Mouse (Mus musculus) forebrain, embryonic 15.5 days (tissue): ENCODE results near the gene Anxa7. TPM values are rescaled to one million over a fixed set of nuclear protein-coding genes. Genes with fewer than 3 reads are reported as not detected.

Source experiments
- ATAC-seq: fragments of 200-750 bp; cut with Nextera tagmentation; replicated peaks from 2 replicates; pipeline ENCODE4 v1.8.0; 2017; ENCODE audit warnings: mild to moderate bottlenecking, moderate TSS enrichment, moderate library complexity
- H3K27ac ChIP-seq: fragments of 300-500 bp; sonication (generic); replicated peaks from 2 replicates; pipeline ENCODE4 v1.5.1; 2015; ENCODE audit warnings: mild to moderate bottlenecking, inconsistent platforms
- H3K27me3 ChIP-seq: fragments of 300-500 bp; sonication (generic); 2 replicates; pipeline ENCODE4 v1.6.1; 2015; ENCODE audit warnings: inconsistent platforms
- H3K36me3 ChIP-seq: fragments of 300-500 bp; sonication (generic); 2 replicates; pipeline ENCODE4 v1.6.1; 2015; ENCODE audit warnings: mild to moderate bottlenecking, inconsistent platforms
- H3K4me1 ChIP-seq: fragments of 300-500 bp; sonication (generic); 2 replicates; pipeline ENCODE4 v1.6.1; 2015; ENCODE audit warnings: inconsistent platforms
- H3K4me2 ChIP-seq: fragments of 300-500 bp; sonication (generic); replicated peaks from 2 replicates; pipeline ENCODE4 v1.6.1; 2015; ENCODE audit warnings: mild to moderate bottlenecking, inconsistent platforms
- H3K4me3 ChIP-seq: fragments of 300-500 bp; sonication (generic); 2 replicates; pipeline ENCODE4 v1.5.1; 2015; ENCODE audit warnings: mild to moderate bottlenecking, inconsistent platforms
- H3K9ac ChIP-seq: fragments of 300-500 bp; sonication (generic); replicated peaks from 2 replicates; pipeline ENCODE4 v1.6.1; 2015; ENCODE audit warnings: mild to moderate bottlenecking, inconsistent platforms
- H3K9me3 ChIP-seq: fragments of 300-500 bp; sonication (generic); 2 replicates; pipeline ENCODE4 v1.6.1; 2016; ENCODE audit warnings: inconsistent platforms
- WGBS: fragments of 180-500 bp; shearing (Covaris S2); methylation state at CpG from one replicate; pipeline ENCODE4 v1.1.7; 2015; ENCODE audit warnings: mixed read lengths; 5-methylcytosine and 5-hydroxymethylcytosine counted together
- polyA plus RNA-seq: library from polyadenylated mRNA; unstranded; fragments of >200 nt; fragmentation: Nextera tagmentation; extraction: Ambion mirVana; gene quantifications from 2 replicates; pipeline ENCODE4 v1.2.1, GENCODE M21; 2015

The Anxa7 gene
- polyA plus RNA-seq, 1 experiment from 2014 or later = 15.8 TPM

DNA sequence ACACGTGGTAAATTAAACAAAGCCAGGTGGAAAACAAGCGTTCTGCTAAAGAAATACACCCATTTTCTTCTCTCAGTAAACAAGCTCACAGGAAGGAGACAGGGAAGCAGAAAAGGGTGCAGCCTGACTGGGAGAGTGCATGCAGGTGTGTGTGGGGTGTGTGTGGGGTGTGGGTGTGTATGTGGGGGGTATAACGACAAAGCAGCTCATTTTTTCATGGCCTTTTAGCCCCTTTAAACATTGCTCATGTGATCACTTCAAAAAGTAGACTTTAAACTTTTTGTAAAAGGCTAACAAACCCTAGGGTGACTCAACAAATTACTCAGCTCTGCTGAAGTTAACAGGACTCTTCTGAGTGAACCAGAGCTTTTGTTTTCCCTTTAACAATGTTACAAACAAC lies 1.5 kb downstream of the Anxa7 start:
- peaks cover 10% of the 10 kb centered on the region for H3K4me1 ChIP-seq
- ATAC-seq = no peak
- no peak overlapping the region for H3K4me3 ChIP-seq
- no peaks in the 10 kb centered on the region for H3K27me3 ChIP-seq
- H3K36me3 ChIP-seq = no peaks in the 10 kb centered on the region
- no peak overlapping the region for H3K27ac ChIP-seq
- 51% methylated on average over 3 of the region's 3 CpGs for WGBS
- no peaks in the 10 kb centered on the region for H3K9me3 ChIP-seq
- no peak overlapping the region for H3K9ac ChIP-seq
- H3K4me2 ChIP-seq = 0 out of 2 replicates have a peak overlapping the region, but pooled peaks have one; percentile 74

DNA sequence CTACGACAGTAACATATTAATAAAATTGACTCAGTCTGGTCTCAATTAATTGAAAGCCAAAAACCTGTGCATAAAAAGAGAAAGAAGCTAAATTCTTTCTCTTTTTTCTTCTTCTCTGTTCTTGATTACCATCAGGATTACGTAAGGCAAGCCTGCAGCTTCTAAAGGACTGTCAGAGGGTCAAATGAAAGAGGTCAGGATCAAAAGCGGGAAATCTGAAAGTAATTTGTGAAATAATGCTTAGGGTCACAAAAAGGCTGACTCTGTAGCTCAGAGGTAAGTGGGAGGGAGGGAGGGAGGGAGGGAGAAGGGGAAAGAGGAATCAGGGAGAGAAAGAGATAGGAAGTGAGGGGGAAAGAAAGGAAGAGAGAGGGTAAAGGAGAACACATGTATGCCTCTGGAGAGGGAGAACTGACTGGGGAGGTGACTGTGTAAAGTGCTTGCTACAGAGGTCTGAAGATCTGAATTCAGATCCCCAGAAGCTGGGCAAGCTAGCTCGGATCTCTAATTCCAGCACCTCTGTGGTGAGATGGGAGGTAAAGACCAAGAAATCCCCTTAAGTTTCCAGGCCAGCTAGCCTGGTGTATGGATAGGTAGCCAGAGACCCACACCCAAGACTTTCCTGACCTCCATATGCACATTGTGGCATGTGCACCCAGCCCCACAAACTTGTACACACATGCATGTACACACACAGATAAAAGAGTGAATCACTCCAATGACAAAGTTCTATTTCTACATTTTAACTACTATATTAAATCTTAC lies 2.5 kb downstream of the Anxa7 start:
- Histone ChIP-seq H3K9me3 (no peaks in the 10 kb centered on the region), H3K4me2 (no peak overlapping the region), H3K4me3 (no peak overlapping the region), H3K27ac (no peak overlapping the region), H3K27me3 (no peaks in the 10 kb centered on the region), H3K36me3 (no peaks in the 10 kb centered on the region), H3K9ac (no peak overlapping the region), H3K4me1 (peaks cover 10% of the 10 kb centered on the region)
- ATAC-seq = no peak
- WGBS = 49% methylated on average over 4 of the region's 4 CpGs

DNA sequence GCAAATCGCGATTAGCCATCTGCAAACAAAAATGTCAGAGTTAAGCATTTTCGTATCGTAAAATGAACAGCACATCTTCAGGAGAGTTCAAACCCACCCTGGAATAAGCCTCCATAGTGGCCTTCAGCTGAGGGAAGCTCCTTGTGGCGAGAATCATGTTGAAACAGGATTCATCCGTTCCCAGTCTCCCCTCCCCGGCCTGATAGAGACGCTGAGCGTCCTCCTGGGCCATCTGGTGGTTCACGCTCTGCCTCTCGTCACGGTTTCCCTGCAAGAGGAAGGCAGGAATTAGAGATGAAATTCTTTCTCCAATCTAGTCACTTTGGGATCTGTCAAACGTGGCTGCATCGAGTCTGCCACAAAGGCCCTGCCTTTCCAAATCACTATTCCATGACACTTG lies 19.7 kb downstream of the Anxa7 start:
- H3K27me3 ChIP-seq = no peaks in the 10 kb centered on the region
- WGBS = 84% methylated on average over 14 of the region's 14 CpGs
- no peaks in the 10 kb centered on the region for H3K4me1 ChIP-seq
- H3K27ac ChIP-seq = no peak overlapping the region
- H3K9me3 ChIP-seq = no peaks in the 10 kb centered on the region
- no peak overlapping the region for H3K4me3 ChIP-seq
- no peak overlapping the region for H3K9ac ChIP-seq
- H3K4me2 ChIP-seq = no peak overlapping the region
- H3K36me3 ChIP-seq = peaks cover 12% of the 10 kb centered on the region; the same call in 1 of the 2 replicates
- no peak for ATAC-seq

DNA sequence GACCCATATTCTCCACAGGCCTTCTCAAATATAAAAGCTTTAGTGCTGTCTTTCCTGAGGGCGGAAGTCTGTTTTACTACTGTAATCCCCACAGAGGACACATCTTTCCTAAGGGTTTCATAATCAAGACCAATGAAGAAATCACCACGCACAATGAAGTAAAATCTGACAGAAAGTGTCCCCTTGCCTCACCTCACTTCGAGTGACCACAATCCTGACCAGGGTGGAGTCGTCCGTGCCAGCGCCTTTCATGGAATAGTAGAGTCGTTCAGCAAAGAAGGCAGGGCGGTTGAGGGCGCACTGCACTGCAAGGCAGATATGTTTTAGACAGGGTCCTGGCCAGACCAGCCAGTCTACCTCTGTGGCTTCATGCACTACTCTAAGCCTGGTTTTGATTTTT lies 21.6 kb downstream of the Anxa7 start:
- Histone ChIP-seq H3K9me3 (no peaks in the 10 kb centered on the region), H3K4me1 (no peaks in the 10 kb centered on the region), H3K9ac (no peak overlapping the region), H3K36me3 (peaks cover 7% of the 10 kb centered on the region; the same call in 1 of the 2 replicates), H3K4me3 (no peak overlapping the region), H3K4me2 (no peak overlapping the region), H3K27ac (no peak overlapping the region), H3K27me3 (no peaks in the 10 kb centered on the region)
- 96% methylated on average over 9 of the region's 9 CpGs for WGBS
- ATAC-seq = no peak

DNA sequence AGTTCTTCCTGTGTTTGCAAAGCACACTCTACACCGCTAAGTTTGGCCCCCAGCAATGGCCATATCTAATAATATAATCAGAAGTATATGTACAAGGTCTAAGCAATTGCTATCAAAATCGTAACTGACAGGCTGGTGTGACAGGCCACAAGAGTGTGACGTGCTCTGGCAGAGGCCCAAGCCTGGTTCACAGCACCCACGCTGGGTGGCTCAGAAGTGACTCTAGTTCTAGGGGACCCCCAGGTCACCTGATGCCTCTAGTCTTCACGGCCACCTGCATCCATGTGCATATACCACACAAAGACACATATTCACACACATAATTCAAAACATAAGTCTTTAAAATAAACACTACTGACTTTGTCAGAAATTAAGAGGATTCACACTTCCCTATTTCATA lies 27.0 kb downstream of the Anxa7 start:
- peaks cover 9% of the 10 kb centered on the region; the same call in 1 of the 2 replicates for H3K4me1 ChIP-seq
- ATAC-seq = no peak
- H3K36me3 ChIP-seq = no peaks in the 10 kb centered on the region
- no peak overlapping the region for H3K9ac ChIP-seq
- H3K4me2 ChIP-seq = no peak overlapping the region
- H3K9me3 ChIP-seq = no peaks in the 10 kb centered on the region
- WGBS = 92% methylated on average over 5 of the region's 5 CpGs
- no peak overlapping the region for H3K27ac ChIP-seq
- no peaks in the 10 kb centered on the region for H3K27me3 ChIP-seq
- H3K4me3 ChIP-seq = no peak overlapping the region

DNA sequence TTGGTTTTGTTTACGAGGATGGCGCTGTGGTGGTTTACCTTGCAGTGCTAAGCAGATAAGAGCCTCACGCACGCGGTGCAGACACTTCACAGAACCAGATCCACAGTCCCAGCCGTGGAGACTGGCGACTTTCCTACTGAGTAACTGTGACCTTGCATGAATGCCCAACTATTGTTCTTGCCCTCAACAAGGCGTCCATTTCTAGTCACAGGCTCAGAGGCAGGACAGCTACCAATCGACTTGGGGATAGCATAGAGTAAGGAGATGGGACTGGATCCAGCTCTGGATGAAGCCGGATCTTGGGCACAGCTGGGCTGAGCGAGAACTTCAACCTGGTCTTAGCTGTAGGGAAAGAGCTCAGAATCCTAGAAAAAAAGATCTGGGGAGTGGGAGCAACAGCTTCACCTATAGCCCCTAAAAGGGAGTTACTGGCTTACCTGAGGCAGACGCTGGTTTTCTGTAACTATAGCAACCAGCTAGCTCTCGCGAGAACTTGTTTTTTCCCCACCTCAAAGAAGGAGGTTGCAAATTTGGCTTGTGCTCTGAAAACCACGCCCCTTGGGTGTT lies 28.1 kb downstream of the Anxa7 start, which contains the start of gene Cfap70:
Gene Cfap70, minus strand, starts transcription at position 462 of the 567 bp plus-strand sequence.
- peaks cover 9% of the 10 kb centered on the region; the same call in 1 of the 2 replicates for H3K4me1 ChIP-seq
- no peaks in the 10 kb centered on the region for H3K36me3 ChIP-seq
- H3K4me2 ChIP-seq = peak within 1 kb of the TSS; percentile 45
- ATAC-seq = peak; percentile 65
- peak within 1 kb of the TSS; percentile 40 for H3K4me3 ChIP-seq
- WGBS = 1% methylated on average over 15 of the region's 15 CpGs
- no peaks in the 10 kb centered on the region for H3K27me3 ChIP-seq
- H3K9ac ChIP-seq = 0 out of 2 replicates have a peak within 1 kb of the TSS, but pooled peaks have one; percentile 17
- H3K27ac ChIP-seq = peak within 1 kb of the TSS; percentile 70
- no peaks in the 10 kb centered on the region for H3K9me3 ChIP-seq

DNA sequence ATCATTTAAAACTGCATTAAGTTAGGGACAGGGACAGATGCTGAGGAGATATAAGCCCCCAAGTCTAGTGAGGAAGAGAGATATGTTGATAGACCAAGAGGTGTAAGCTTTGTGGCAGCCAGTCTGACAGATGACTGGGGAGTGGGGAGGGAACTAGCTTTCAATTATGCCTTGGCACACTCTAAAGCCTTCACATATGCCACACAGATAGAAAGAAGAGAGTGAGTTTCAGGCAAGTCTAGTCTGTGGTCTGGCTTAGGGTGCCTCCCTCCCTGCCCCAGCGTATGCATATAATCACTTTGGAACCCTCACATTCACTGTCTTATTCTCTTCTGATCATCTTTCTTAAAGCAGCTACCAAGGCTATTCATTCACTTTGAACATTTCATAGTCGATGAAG lies 28.6 kb downstream of the Anxa7 start:
- Histone ChIP-seq H3K4me3 (peak overlapping the region; percentile 40), H3K27ac (peak overlapping the region; percentile 70), H3K4me1 (peaks cover 9% of the 10 kb centered on the region; the same call in 1 of the 2 replicates), H3K9me3 (no peaks in the 10 kb centered on the region), H3K36me3 (no peaks in the 10 kb centered on the region), H3K27me3 (no peaks in the 10 kb centered on the region), H3K9ac (0 out of 2 replicates have a peak overlapping the region, but pooled peaks have one; percentile 17), H3K4me2 (peak overlapping the region; percentile 45)
- 20% methylated on average over 2 of the region's 2 CpGs for WGBS
- peak; percentile 84 for ATAC-seq

DNA sequence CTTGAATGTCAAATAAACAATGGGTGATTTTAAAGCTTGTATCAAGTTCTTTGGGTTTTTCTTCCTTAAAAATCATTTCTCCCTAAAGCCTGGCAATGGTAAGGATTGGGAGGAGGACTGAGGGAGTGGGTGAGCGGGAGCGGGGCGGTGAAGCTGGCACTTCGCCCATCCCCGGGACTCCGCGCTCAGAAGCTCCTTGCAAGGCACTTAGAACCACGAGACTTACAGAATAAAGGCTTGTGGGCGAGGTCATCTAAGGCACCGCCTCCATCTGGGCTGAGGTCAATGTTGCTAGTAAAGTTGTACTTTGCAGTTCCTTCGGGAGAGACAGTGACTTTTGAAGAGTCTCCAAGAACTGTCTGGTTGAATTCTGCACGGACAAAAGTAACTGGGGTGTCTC lies 32.7 kb downstream of the Anxa7 start:
- H3K9me3 ChIP-seq = no peaks in the 10 kb centered on the region
- no peak for ATAC-seq
- H3K4me1 ChIP-seq = peaks cover 9% of the 10 kb centered on the region; the same call in 1 of the 2 replicates
- H3K27me3 ChIP-seq = no peaks in the 10 kb centered on the region
- H3K4me3 ChIP-seq = no peak overlapping the region
- H3K27ac ChIP-seq = no peak overlapping the region
- no peaks in the 10 kb centered on the region for H3K36me3 ChIP-seq
- WGBS = 40% methylated on average over 12 of the region's 12 CpGs
- H3K4me2 ChIP-seq = no peak overlapping the region
- no peak overlapping the region for H3K9ac ChIP-seq

DNA sequence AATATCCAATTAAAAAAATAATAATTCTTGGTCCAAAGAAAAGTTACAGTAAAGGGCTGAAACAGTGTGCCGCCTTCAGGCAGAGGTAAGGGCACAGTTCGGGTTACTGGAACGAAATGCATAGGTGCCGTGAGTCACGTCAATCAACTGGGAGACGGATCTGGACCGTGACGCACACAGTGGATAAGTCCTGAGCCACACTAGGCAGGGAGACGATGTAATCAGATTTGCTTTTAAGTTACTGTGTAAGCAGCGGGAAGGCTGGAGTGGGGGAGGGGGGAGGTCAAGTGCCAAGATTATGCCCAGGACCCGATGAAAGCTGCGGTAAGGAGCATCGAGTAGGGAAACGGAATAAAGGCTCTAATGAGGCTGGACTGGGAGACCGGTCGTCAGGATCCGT lies 37.7 kb downstream of the Anxa7 start:
- H3K27ac ChIP-seq = no peak overlapping the region
- H3K9ac ChIP-seq = no peak overlapping the region
- H3K36me3 ChIP-seq = no peaks in the 10 kb centered on the region
- WGBS = 69% methylated on average over 17 of the region's 17 CpGs
- no peaks in the 10 kb centered on the region for H3K9me3 ChIP-seq
- no peak overlapping the region for H3K4me3 ChIP-seq
- no peaks in the 10 kb centered on the region for H3K27me3 ChIP-seq
- H3K4me1 ChIP-seq = no peaks in the 10 kb centered on the region
- H3K4me2 ChIP-seq = no peak overlapping the region
- ATAC-seq = no peak

DNA sequence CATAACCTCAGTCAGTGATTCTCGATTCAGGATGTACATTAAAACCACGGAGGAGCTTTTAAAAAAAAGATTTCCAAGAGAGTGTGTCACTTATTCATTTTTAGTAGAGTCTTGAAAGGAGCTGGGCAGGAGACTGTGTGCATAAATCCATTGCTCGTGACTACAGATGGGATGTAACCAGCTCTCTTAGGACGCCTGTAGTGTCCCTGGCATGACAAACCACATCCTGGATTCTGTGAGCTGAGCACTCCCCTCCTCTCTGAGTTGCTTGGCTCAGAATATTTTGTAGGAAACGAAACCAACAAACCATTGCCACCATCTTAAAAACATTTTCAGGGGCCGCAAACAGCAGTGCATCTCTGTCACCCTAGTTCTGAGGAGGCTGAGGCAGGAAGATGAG lies 43.0 kb downstream of the Anxa7 start:
- Histone ChIP-seq H3K27me3 (no peaks in the 10 kb centered on the region), H3K4me3 (no peak overlapping the region), H3K4me2 (no peak overlapping the region), H3K36me3 (no peaks in the 10 kb centered on the region), H3K4me1 (no peaks in the 10 kb centered on the region), H3K9me3 (no peaks in the 10 kb centered on the region), H3K27ac (no peak overlapping the region), H3K9ac (no peak overlapping the region)
- no peak for ATAC-seq
- WGBS = 72% methylated on average over 6 of the region's 6 CpGs

DNA sequence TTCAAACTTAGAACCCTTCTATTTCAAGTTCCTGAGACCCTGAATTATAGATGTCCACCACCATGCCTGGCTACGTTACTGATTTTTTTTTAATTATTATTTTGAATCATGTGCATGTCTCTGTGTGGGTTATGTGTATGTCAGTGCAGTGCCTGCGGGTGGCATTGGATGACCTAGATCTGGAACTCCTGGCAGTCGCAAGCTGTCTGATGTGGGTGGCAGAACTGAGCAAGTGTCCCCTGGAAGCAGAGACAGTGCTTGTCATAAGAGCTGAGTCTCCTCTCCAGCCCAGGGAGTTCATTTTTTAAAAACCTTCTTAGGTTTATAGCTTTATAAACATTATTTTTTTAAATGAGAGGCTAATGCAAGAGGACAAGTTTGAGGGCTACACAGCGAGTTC lies 47.5 kb downstream of the Anxa7 start:
- H3K9me3 ChIP-seq = no peaks in the 10 kb centered on the region
- no peak overlapping the region for H3K4me3 ChIP-seq
- no peak overlapping the region for H3K4me2 ChIP-seq
- no peak overlapping the region for H3K27ac ChIP-seq
- no peak for ATAC-seq
- 89% methylated on average over 4 of the region's 4 CpGs for WGBS
- H3K36me3 ChIP-seq = no peaks in the 10 kb centered on the region
- no peaks in the 10 kb centered on the region for H3K27me3 ChIP-seq
- H3K9ac ChIP-seq = no peak overlapping the region
- no peaks in the 10 kb centered on the region for H3K4me1 ChIP-seq

DNA sequence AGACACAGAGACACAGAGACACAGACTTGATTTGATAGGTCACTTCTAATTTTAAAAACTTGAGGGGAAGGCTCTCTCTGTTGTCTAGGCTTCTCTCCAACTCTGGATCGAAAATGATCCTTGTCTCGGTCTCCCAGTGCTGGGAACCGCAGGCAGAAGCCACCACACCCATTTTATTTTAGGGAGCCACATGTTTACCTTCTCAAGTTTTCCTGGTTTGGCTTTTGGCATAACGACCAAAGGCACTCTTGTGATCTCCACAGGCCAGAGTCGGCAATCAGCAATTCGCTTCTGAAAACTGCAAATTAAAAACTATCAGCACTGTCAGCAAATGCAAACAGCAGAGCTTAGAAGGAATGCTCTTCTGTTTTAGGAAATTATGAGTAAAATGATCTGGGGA lies 48.2 kb downstream of the Anxa7 start:
- no peak overlapping the region for H3K4me2 ChIP-seq
- no peak for ATAC-seq
- no peak overlapping the region for H3K4me3 ChIP-seq
- 81% methylated on average over 6 of the region's 6 CpGs for WGBS
- H3K27me3 ChIP-seq = no peaks in the 10 kb centered on the region
- H3K9ac ChIP-seq = no peak overlapping the region
- H3K27ac ChIP-seq = no peak overlapping the region
- no peaks in the 10 kb centered on the region for H3K36me3 ChIP-seq
- no peaks in the 10 kb centered on the region for H3K9me3 ChIP-seq
- H3K4me1 ChIP-seq = no peaks in the 10 kb centered on the region
